Mouse (Mus musculus): ENCODE results near the gene Cdhr1. TPM values are rescaled to one million over a fixed set of nuclear protein-coding genes. Genes with fewer than 3 reads are reported as not detected.

The Cdhr1 gene
- polyA plus RNA-seq, 1 experiment from 2014 or later: 0.64 TPM

DNA sequence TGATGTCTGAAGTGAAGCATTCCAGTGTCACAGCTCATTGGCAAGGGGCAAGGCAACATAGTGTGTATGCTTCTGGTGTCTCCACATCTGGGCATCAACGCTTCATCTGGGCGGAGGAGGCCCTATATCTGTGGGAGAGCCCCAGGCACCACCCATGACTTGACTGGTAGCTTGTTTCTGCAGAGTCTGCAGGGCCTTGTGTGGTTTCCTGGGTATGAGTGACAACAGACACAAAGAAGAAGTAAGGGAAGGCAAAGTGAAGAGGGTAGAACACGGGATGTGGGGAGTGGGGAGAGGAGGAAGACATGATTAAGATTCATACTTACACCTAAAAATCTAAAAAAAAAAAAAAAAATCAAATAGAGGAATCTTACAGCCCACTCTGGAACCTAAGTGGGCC is 4.3 kb upstream of the Cdhr1 start:
- 75% methylated on average over 3 of the region's 3 CpGs for WGBS

DNA sequence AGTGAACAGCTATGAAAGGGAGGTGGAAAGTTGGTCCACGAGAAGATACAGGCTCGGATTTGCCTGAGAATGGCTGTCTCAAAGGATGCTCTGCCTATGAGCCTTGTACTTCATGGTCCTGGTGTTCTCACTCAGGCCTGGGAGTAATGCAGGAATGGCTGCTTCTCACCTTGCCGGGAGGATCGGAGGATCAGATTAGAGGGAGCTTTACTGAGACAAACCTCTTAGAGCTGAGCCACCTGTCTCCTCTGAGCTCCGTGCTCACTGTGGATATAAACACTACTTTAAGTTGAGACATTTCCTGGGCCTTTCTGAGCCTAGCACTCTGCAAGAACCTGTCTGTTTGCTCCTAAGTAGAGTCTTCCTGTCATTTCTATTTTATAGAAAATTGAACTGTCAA is 3.4 kb upstream of the Cdhr1 start:
- WGBS: 65% methylated on average over 5 of the region's 5 CpGs
- ATAC-seq (replicated peaks; ENCODE audit: extremely low read depth, insufficient read depth, low FRiP score): no peak
- no peaks in the 10 kb centered on the region for H3K36me3 ChIP-seq (ENCODE audit: control insufficient read depth, insufficient read depth)
- no peaks in the 10 kb centered on the region for H3K9me3 ChIP-seq (replicated peaks; ENCODE audit: control insufficient read depth, low read length)
- peaks cover 30% of the 10 kb centered on the region for H3K4me1 ChIP-seq (ENCODE audit: control insufficient read depth, insufficient read depth, low read length)
- H3K27ac ChIP-seq (ENCODE audit: low read length): no peak overlapping the region
- peaks cover 28% of the 10 kb centered on the region for H3K27me3 ChIP-seq (ENCODE audit: control insufficient read depth, insufficient read depth, low read length)
- no peak overlapping the region for H3K4me2 ChIP-seq (ENCODE audit: low read depth, low read length)
- no peak overlapping the region for H3K4me3 ChIP-seq (ENCODE audit: low read length)
- H3K9ac ChIP-seq (ENCODE audit: low read length): no peak overlapping the region

More for the DNA sequence above, 4.3 kb upstream of the Cdhr1 start:
- Histone ChIP-seq H3K9me3 (replicated peaks; ENCODE audit: control insufficient read depth, low read length) (no peaks in the 10 kb centered on the region), H3K9ac (ENCODE audit: low read length) (no peak overlapping the region), H3K27me3 (ENCODE audit: control insufficient read depth, insufficient read depth, low read length) (peaks cover 19% of the 10 kb centered on the region), H3K4me3 (ENCODE audit: low read length) (no peak overlapping the region), H3K4me1 (ENCODE audit: control insufficient read depth, insufficient read depth, low read length) (peaks cover 31% of the 10 kb centered on the region), H3K27ac (ENCODE audit: low read length) (no peak overlapping the region), H3K4me2 (ENCODE audit: low read depth, low read length) (no peak overlapping the region), H3K36me3 (ENCODE audit: control insufficient read depth, insufficient read depth) (no peaks in the 10 kb centered on the region)
- ATAC-seq (replicated peaks; ENCODE audit: extremely low read depth, insufficient read depth, low FRiP score): no peak

DNA sequence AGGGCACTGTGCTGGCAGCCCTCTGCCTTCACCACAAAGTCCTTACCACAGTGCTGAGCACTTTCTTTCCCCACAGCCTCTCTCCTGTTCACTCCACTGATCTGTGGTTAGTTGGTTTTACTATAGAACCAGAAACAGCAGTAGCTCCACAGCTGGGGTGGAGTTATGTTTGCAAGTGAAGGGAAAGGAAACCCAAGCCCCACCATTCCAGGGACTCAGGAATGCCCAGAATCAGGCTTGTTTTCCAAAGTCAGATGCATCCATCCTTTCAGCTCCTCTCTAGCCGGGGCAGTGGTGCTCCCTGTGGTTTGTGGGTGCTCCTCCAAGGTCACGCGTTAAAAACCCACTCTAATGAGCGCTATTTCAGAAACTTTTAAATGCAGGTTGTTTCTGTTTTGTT is 2.6 kb downstream of the Cdhr1 start:
- H3K36me3 ChIP-seq (ENCODE audit: control insufficient read depth, insufficient read depth): no peaks in the 10 kb centered on the region
- H3K4me1 ChIP-seq (ENCODE audit: control insufficient read depth, insufficient read depth, low read length): peaks cover 5% of the 10 kb centered on the region; the same call in 1 of the 2 replicates
- H3K27ac ChIP-seq (ENCODE audit: low read length): no peak overlapping the region
- H3K9me3 ChIP-seq (replicated peaks; ENCODE audit: control insufficient read depth, low read length): no peaks in the 10 kb centered on the region
- no peak for ATAC-seq (replicated peaks; ENCODE audit: extremely low read depth, insufficient read depth, low FRiP score)
- WGBS: 71% methylated on average over 4 of the region's 4 CpGs
- H3K9ac ChIP-seq (ENCODE audit: low read length): no peak overlapping the region
- H3K27me3 ChIP-seq (ENCODE audit: control insufficient read depth, insufficient read depth, low read length): peaks cover 31% of the 10 kb centered on the region
- H3K4me3 ChIP-seq (ENCODE audit: low read length): no peak overlapping the region
- no peak overlapping the region for H3K4me2 ChIP-seq (ENCODE audit: low read depth, low read length)

DNA sequence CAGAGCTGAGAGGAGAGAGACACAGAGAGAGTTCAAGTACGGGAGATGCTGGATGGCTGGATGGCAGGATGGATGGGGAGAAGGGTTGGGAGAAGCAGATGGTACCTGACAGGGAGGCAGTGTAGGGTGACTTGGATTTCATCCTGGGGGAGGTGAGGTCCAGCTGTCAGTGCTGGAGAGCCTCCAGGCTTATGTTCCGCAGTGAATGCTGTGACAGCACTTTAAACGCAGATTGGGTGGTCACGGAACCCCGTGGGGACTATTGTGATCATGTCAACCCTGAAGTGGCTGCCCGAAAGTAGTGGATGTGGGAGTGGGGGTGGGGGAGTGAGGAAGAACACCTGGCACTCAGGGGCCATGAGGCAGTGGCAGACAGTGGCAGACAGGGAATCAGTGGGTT is 3.7 kb downstream of the Cdhr1 start:
- ATAC-seq (replicated peaks; ENCODE audit: extremely low read depth, insufficient read depth, low FRiP score): no peak
- no peak overlapping the region for H3K9ac ChIP-seq (ENCODE audit: low read length)
- H3K27ac ChIP-seq (ENCODE audit: low read length): no peak overlapping the region
- no peak overlapping the region for H3K4me3 ChIP-seq (ENCODE audit: low read length)
- H3K9me3 ChIP-seq (replicated peaks; ENCODE audit: control insufficient read depth, low read length): no peaks in the 10 kb centered on the region
- peaks cover 5% of the 10 kb centered on the region; the same call in 1 of the 2 replicates for H3K4me1 ChIP-seq (ENCODE audit: control insufficient read depth, insufficient read depth, low read length)
- H3K36me3 ChIP-seq (ENCODE audit: control insufficient read depth, insufficient read depth): no peaks in the 10 kb centered on the region
- H3K4me2 ChIP-seq (ENCODE audit: low read depth, low read length): no peak overlapping the region
- H3K27me3 ChIP-seq (ENCODE audit: control insufficient read depth, insufficient read depth, low read length): peaks cover 28% of the 10 kb centered on the region
- 70% methylated on average over 6 of the region's 6 CpGs for WGBS

DNA sequence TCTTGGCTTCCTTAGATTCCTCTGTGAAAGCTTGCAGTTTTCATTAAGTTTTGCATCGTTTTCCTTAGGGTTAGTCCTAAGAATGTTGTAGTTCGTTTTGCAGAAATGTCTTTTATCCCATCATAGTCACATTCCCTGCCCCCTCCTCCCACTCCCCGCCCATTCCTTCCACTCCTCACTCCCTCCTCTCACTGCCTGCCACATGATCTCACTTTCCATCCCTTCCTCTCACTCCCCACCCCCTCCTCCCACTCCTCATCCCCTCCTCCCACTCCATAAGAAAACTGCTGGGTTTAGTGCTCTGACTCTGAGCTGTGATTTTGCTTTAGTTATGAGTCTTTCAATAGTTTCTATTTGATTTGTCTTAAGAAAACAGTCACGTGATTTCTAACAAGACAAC is 14.4 kb downstream of the Cdhr1 start:
- no peak overlapping the region for H3K27ac ChIP-seq (ENCODE audit: low read length)
- H3K9me3 ChIP-seq (replicated peaks; ENCODE audit: control insufficient read depth, low read length): no peaks in the 10 kb centered on the region
- no peaks in the 10 kb centered on the region for H3K4me1 ChIP-seq (ENCODE audit: control insufficient read depth, insufficient read depth, low read length)
- no peaks in the 10 kb centered on the region for H3K27me3 ChIP-seq (ENCODE audit: control insufficient read depth, insufficient read depth, low read length)
- no peak overlapping the region for H3K9ac ChIP-seq (ENCODE audit: low read length)
- 19% methylated on average over 4 of the region's 4 CpGs for WGBS
- ATAC-seq (replicated peaks; ENCODE audit: extremely low read depth, insufficient read depth, low FRiP score): no peak
- no peaks in the 10 kb centered on the region for H3K36me3 ChIP-seq (ENCODE audit: control insufficient read depth, insufficient read depth)
- H3K4me3 ChIP-seq (ENCODE audit: low read length): no peak overlapping the region
- no peak overlapping the region for H3K4me2 ChIP-seq (ENCODE audit: low read depth, low read length)

DNA sequence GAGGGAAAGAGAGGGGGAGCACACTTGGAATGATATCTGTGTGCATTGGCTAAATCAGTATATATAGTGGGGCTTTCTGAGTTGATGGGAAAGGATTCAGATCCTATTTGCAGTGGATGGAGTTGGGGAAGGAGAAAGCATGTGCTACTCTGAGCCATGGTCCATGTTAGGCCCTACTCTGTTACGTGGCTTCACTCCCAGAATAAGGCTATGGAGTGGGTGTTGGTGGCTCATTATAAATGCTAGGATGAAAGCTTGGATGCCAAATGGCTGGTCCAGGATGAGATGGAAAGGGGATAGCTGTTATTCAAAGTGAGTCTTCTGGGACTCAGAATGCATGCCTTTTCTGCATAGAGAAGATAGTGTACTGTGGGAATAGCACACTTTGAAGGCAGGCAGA is 17.4 kb downstream of the Cdhr1 start:
- H3K27me3 ChIP-seq (ENCODE audit: control insufficient read depth, insufficient read depth, low read length): no peaks in the 10 kb centered on the region
- no peak overlapping the region for H3K4me3 ChIP-seq (ENCODE audit: low read length)
- ATAC-seq (replicated peaks; ENCODE audit: extremely low read depth, insufficient read depth, low FRiP score): no peak
- H3K9me3 ChIP-seq (replicated peaks; ENCODE audit: control insufficient read depth, low read length): no peaks in the 10 kb centered on the region
- no peak overlapping the region for H3K4me2 ChIP-seq (ENCODE audit: low read depth, low read length)
- H3K27ac ChIP-seq (ENCODE audit: low read length): no peak overlapping the region
- no peak overlapping the region for H3K9ac ChIP-seq (ENCODE audit: low read length)
- H3K36me3 ChIP-seq (ENCODE audit: control insufficient read depth, insufficient read depth): no peaks in the 10 kb centered on the region
- H3K4me1 ChIP-seq (ENCODE audit: control insufficient read depth, insufficient read depth, low read length): no peaks in the 10 kb centered on the region
- 76% methylated on average over 1 of the region's 1 CpGs for WGBS

DNA sequence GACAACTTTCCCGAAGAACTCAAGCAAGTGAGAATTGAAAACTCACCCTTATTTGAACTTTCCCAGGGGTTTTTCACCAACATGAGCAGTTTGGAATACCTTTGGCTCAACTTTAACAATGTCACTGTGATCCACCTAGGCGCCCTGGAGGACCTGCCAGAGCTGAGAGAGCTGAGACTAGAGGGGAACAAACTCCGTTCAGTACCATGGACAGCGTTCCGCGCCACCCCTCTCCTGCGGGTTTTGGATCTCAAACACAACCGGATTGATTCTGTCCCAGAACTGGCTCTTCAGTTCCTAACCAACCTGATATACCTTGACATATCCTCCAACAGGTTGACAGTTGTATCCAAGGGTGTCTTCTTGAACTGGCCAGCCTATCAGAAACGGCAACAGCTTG is 29.6 kb downstream of the Cdhr1 start:
- H3K4me2 ChIP-seq (ENCODE audit: low read depth, low read length): no peak overlapping the region
- no peak overlapping the region for H3K4me3 ChIP-seq (ENCODE audit: low read length)
- no peak overlapping the region for H3K27ac ChIP-seq (ENCODE audit: low read length)
- no peaks in the 10 kb centered on the region for H3K36me3 ChIP-seq (ENCODE audit: control insufficient read depth, insufficient read depth)
- H3K4me1 ChIP-seq (ENCODE audit: control insufficient read depth, insufficient read depth, low read length): no peaks in the 10 kb centered on the region
- WGBS: 15% methylated on average over 9 of the region's 9 CpGs
- no peak for ATAC-seq (replicated peaks; ENCODE audit: extremely low read depth, insufficient read depth, low FRiP score)
- H3K27me3 ChIP-seq (ENCODE audit: control insufficient read depth, insufficient read depth, low read length): no peaks in the 10 kb centered on the region
- H3K9me3 ChIP-seq (replicated peaks; ENCODE audit: control insufficient read depth, low read length): no peaks in the 10 kb centered on the region
- H3K9ac ChIP-seq (ENCODE audit: low read length): no peak overlapping the region

DNA sequence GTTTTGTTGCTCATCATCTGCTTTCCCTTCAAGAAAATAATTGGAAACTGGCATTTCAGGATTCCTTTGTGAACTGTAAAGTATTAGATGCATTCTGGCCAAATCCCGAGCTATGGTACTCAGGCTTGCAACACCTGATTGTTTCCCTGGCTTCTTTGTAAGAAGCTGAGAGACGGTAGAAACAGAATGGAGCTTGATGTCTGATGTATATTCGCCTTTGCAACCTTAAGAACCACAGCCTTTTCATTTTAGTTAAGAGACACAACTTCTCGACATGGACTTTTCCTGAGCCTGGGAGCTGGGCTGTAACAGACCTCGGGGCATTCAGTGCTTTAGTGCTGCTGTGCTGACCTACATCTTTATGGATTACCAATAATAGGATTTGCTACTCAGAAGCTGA is 30.5 kb downstream of the Cdhr1 start, which contains the start of gene Lrit2:
Gene Lrit2, plus strand, starts transcription at position 301 of the 400 bp plus-strand sequence.
- 72% methylated on average over 5 of the region's 5 CpGs for WGBS
- no peak for ATAC-seq (replicated peaks; ENCODE audit: extremely low read depth, insufficient read depth, low FRiP score)

GRCm38 (mm10) chr14:37066636-37067035 is 31.5 kb downstream of the Cdhr1 start:
- Histone ChIP-seq H3K27me3 (ENCODE audit: control insufficient read depth, insufficient read depth, low read length) (no peaks in the 10 kb centered on the region), H3K27ac (ENCODE audit: low read length) (no peak overlapping the region), H3K9ac (ENCODE audit: low read length) (no peak overlapping the region), H3K4me3 (ENCODE audit: low read length) (no peak overlapping the region), H3K36me3 (ENCODE audit: control insufficient read depth, insufficient read depth) (no peaks in the 10 kb centered on the region), H3K4me1 (ENCODE audit: control insufficient read depth, insufficient read depth, low read length) (no peaks in the 10 kb centered on the region), H3K4me2 (ENCODE audit: low read depth, low read length) (no peak overlapping the region), H3K9me3 (replicated peaks; ENCODE audit: control insufficient read depth, low read length) (no peaks in the 10 kb centered on the region)
- ATAC-seq (replicated peaks; ENCODE audit: extremely low read depth, insufficient read depth, low FRiP score): no peak
- WGBS: 48% methylated on average over 2 of the region's 2 CpGs

More for the DNA sequence above, 30.5 kb downstream of the Cdhr1 start, which contains the start of gene Lrit2:
- Histone ChIP-seq H3K36me3 (ENCODE audit: control insufficient read depth, insufficient read depth) (no peaks in the 10 kb centered on the region), H3K9me3 (replicated peaks; ENCODE audit: control insufficient read depth, low read length) (no peaks in the 10 kb centered on the region), H3K27me3 (ENCODE audit: control insufficient read depth, insufficient read depth, low read length) (no peaks in the 10 kb centered on the region), H3K9ac (ENCODE audit: low read length) (no peak within 1 kb of the TSS), H3K4me3 (ENCODE audit: low read length) (no peak within 1 kb of the TSS), H3K4me2 (ENCODE audit: low read depth, low read length) (no peak within 1 kb of the TSS), H3K27ac (ENCODE audit: low read length) (no peak within 1 kb of the TSS), H3K4me1 (ENCODE audit: control insufficient read depth, insufficient read depth, low read length) (no peaks in the 10 kb centered on the region)

- Histone ChIP-seq H3K4me3 (ENCODE audit: low read length) (no peak overlapping the region), H3K36me3 (ENCODE audit: control insufficient read depth, insufficient read depth) (no peaks in the 10 kb centered on the region), H3K9me3 (replicated peaks; ENCODE audit: control insufficient read depth, low read length) (no peaks in the 10 kb centered on the region), H3K4me1 (ENCODE audit: control insufficient read depth, insufficient read depth, low read length) (no peaks in the 10 kb centered on the region), H3K27me3 (ENCODE audit: control insufficient read depth, insufficient read depth, low read length) (no peaks in the 10 kb centered on the region), H3K27ac (ENCODE audit: low read length) (no peak overlapping the region), H3K4me2 (ENCODE audit: low read depth, low read length) (no peak overlapping the region), H3K9ac (ENCODE audit: low read length) (no peak overlapping the region)
- ATAC-seq (replicated peaks; ENCODE audit: extremely low read depth, insufficient read depth, low FRiP score): no peak
- WGBS: 43% methylated on average over 2 of the region's 2 CpGs
These were observed 33.3 kb downstream of the Cdhr1 start for GRCm38 (mm10) chr14:37064849-37065248.
